Comparison of ENCODE assay signal across 33 mouse cellular contexts in the genomic region with DNA sequence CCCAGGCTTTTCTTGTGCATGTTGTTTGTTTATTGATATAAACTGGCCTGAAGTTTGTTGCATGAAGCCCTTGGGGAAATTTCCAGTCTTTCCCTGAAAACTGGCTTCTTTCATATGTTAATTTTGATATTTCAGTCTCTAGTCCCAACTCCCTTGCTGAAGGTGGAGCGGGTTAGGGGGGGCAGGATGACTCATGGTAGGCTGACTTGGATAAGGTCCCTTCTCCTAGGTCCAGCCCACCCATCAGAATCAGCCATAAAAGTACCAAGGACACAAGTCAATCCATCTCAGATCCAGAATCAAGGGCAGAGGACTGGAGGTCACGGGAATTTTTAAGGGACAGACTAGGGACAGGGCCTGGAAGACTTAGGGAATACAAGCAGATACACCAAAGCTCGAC. TPM values are rescaled to one million over a fixed set of nuclear protein-coding genes. Genes with fewer than 3 reads are reported as not detected.
"Had no signal": no experiment of that assay in that cellular context is flagged by ENCODE, and none has a peak within 500 bp of the region (broad histone marks: within the 10 kb centered on the region; RNA-seq: fewer than 3 reads in every experiment).

No protein-coding gene starts in this region.

- H3K27ac ChIP-seq: kidney, postnatal 0 days; limb, embryonic 12.5 days; limb, embryonic 15.5 days; liver, embryonic 12.5 days; liver, embryonic 15.5 days; lung, embryonic 15.5 days; midbrain, embryonic 15.5 days; neural tube, embryonic 12.5 days; neural tube, embryonic 15.5 days had no signal

- H3K36me3 ChIP-seq: limb, embryonic 12.5 days; limb, embryonic 15.5 days; liver, embryonic 12.5 days; liver, embryonic 15.5 days; lung, embryonic 15.5 days; midbrain, embryonic 15.5 days; neural tube, embryonic 12.5 days; neural tube, embryonic 15.5 days had no signal

- H3K4me3 ChIP-seq: limb, embryonic 12.5 days; limb, embryonic 15.5 days; liver, embryonic 12.5 days; liver, embryonic 15.5 days; lung, embryonic 15.5 days; midbrain, embryonic 15.5 days; neural tube, embryonic 12.5 days; neural tube, embryonic 15.5 days had no signal

- H3K9me3 ChIP-seq: limb, embryonic 12.5 days; limb, embryonic 15.5 days; liver, embryonic 12.5 days; liver, embryonic 15.5 days; lung, embryonic 15.5 days; midbrain, embryonic 15.5 days; neural tube, embryonic 12.5 days; neural tube, embryonic 15.5 days had no signal

- H3K9ac ChIP-seq: limb, embryonic 12.5 days; limb, embryonic 15.5 days; liver, embryonic 12.5 days; liver, embryonic 15.5 days; lung, embryonic 15.5 days; midbrain, embryonic 15.5 days; neural tube, embryonic 12.5 days; neural tube, embryonic 15.5 days had no signal

- H3K4me1 ChIP-seq: limb, embryonic 15.5 days; liver, embryonic 15.5 days; neural tube, embryonic 12.5 days; neural tube, embryonic 15.5 days had no signal

- ATAC-seq: liver, embryonic 12.5 days; midbrain, embryonic 15.5 days had no signal

- DNase-seq: kidney, adult 2 months; kidney, postnatal 25 days; lung, adult 18-20 months; lung, postnatal 10 days; lung, postnatal 4 days; right cerebral cortex, adult 18-20 months; right cerebral cortex, postnatal 25 days; thymus, postnatal 36 days had no signal

- H3K4me2 ChIP-seq: limb, embryonic 12.5 days; limb, embryonic 15.5 days; liver, embryonic 12.5 days; liver, embryonic 15.5 days; lung, embryonic 15.5 days; midbrain, embryonic 11.5 days; midbrain, embryonic 15.5 days; neural tube, embryonic 12.5 days; neural tube, embryonic 15.5 days had no signal

- H3K27me3 ChIP-seq: limb, embryonic 12.5 days; limb, embryonic 15.5 days; liver, embryonic 12.5 days; liver, embryonic 15.5 days; lung, embryonic 15.5 days; midbrain, embryonic 15.5 days; neural tube, embryonic 12.5 days; neural tube, embryonic 15.5 days had no signal

RNA-seq across cellular contexts. Expression of gene Tex19.2, which starts 7.4 kb away (rescaled TPM):
- total RNA-seq: layer of hippocampus, adult 8-10 months; layer of hippocampus, postnatal 14 days; left cerebral cortex, adult 8-10 months; left cerebral cortex, postnatal 14 days; left cerebral cortex, postnatal 4 days; megakaryocyte-erythroid progenitor cell, adult 5-6 weeks had no signal
- polyA plus RNA-seq: kidney, adult 2 months; kidney, embryonic 14.5 days; large intestine, adult 2 months; limb, embryonic 12.5 days; limb, embryonic 15.5 days; lung, embryonic 15.5 days; midbrain, embryonic 11.5 days; midbrain, embryonic 15.5 days; neural tube, embryonic 12.5 days; neural tube, embryonic 15.5 days; small intestine, adult 2 months; spleen, adult 2 months; stomach, embryonic 16.5 days had no signal

RNA-seq across cellular contexts. Expression of gene Sectm1a, which starts 30.0 kb away (rescaled TPM):
- total RNA-seq: layer of hippocampus, adult 8-10 months; layer of hippocampus, postnatal 14 days; left cerebral cortex, adult 8-10 months; left cerebral cortex, postnatal 14 days; megakaryocyte progenitor cell, adult 5-6 weeks; megakaryocyte-erythroid progenitor cell, adult 5-6 weeks had no signal
- polyA plus RNA-seq: limb, embryonic 12.5 days; midbrain, embryonic 11.5 days; midbrain, embryonic 15.5 days; neural tube, embryonic 12.5 days; neural tube, embryonic 15.5 days had no signal

RNA-seq across cellular contexts. Expression of gene Tex19.1, which starts 34.9 kb away (rescaled TPM):
- total RNA-seq: layer of hippocampus, adult 8-10 months; layer of hippocampus, postnatal 14 days; left cerebral cortex, adult 8-10 months; left cerebral cortex, postnatal 14 days; left cerebral cortex, postnatal 4 days; megakaryocyte progenitor cell, adult 5-6 weeks; megakaryocyte-erythroid progenitor cell, adult 5-6 weeks had no signal
- polyA plus RNA-seq: kidney, adult 2 months; kidney, embryonic 14.5 days; kidney, postnatal 0 days; large intestine, adult 2 months; limb, embryonic 12.5 days; limb, embryonic 15.5 days; lung, embryonic 15.5 days; midbrain, embryonic 11.5 days; midbrain, embryonic 15.5 days; neural tube, embryonic 12.5 days; neural tube, embryonic 15.5 days; small intestine, adult 2 months; spleen, adult 2 months; stomach, embryonic 16.5 days; thymus, postnatal 0 days had no signal

RNA-seq across cellular contexts. Expression of gene Sectm1b, which starts 47.7 kb away (rescaled TPM):
- total RNA-seq: layer of hippocampus, adult 8-10 months; layer of hippocampus, postnatal 14 days; left cerebral cortex, adult 8-10 months; left cerebral cortex, postnatal 14 days; left cerebral cortex, postnatal 4 days; megakaryocyte progenitor cell, adult 5-6 weeks; megakaryocyte-erythroid progenitor cell, adult 5-6 weeks had no signal
- polyA plus RNA-seq: kidney, embryonic 14.5 days; limb, embryonic 12.5 days; lung, embryonic 15.5 days; midbrain, embryonic 11.5 days; midbrain, embryonic 15.5 days; neural tube, embryonic 12.5 days; neural tube, embryonic 15.5 days; spleen, adult 2 months; testis, adult 2 months; urinary bladder, adult 2 months had no signal

RNA-seq across cellular contexts. Expression of gene Uts2r, which starts 49.0 kb away (rescaled TPM):
- total RNA-seq: left cerebral cortex, postnatal 14 days; left cerebral cortex, postnatal 4 days; megakaryocyte progenitor cell, adult 5-6 weeks; megakaryocyte-erythroid progenitor cell, adult 5-6 weeks had no signal
- polyA plus RNA-seq: kidney, adult 2 months; kidney, embryonic 14.5 days; kidney, postnatal 0 days; large intestine, adult 2 months; liver, embryonic 12.5 days; lung, embryonic 15.5 days; midbrain, embryonic 11.5 days; small intestine, adult 2 months; spleen, adult 2 months; urinary bladder, adult 2 months had no signal
